Mouse (Mus musculus) embryonic facial prominence, embryonic 12.5 days (tissue): Measurements from ENCODE around the gene Ndufb5. TPM values are rescaled to one million over a fixed set of nuclear protein-coding genes. Genes with fewer than 3 reads are reported as not detected.
"Not testable (repeated sequence)": the region's sequence is repeated elsewhere in the genome, so short reads cannot be mapped to it uniquely, and the experiment has no call there.

Experiments
- ATAC-seq: fragments of 200-750 bp; cut with Nextera tagmentation; 2 replicates; pipeline ENCODE4 v1.8.0; 2017; ENCODE audit not compliant: insufficient number of reproducible peaks, insufficient read depth, low FRiP score, low TSS enrichment
- H3K27ac ChIP-seq: fragments of 300-500 bp; sonication (generic); 2 replicates; pipeline ENCODE4 v1.5.1; 2016; ENCODE audit warnings: mild to moderate bottlenecking
- H3K27me3 ChIP-seq: fragments of 300-500 bp; sonication (generic); 2 replicates; pipeline ENCODE4 v1.6.1; 2016; ENCODE audit warnings: mild to moderate bottlenecking, moderate library complexity
- H3K36me3 ChIP-seq: fragments of 300-500 bp; sonication (generic); 2 replicates; pipeline ENCODE4 v1.6.1; 2016; ENCODE audit warnings: mild to moderate bottlenecking
- H3K4me1 ChIP-seq: fragments of 300-500 bp; sonication (generic); 2 replicates; pipeline ENCODE4 v1.6.1; 2016
- H3K4me2 ChIP-seq: fragments of 300-500 bp; sonication (generic); replicated peaks from 2 replicates; pipeline ENCODE4 v1.6.1; 2016; ENCODE audit warnings: mild to moderate bottlenecking, moderate library complexity
- H3K4me3 ChIP-seq: fragments of 300-500 bp; sonication (generic); 2 replicates; pipeline ENCODE4 v1.5.1; 2016; ENCODE audit warnings: mild to moderate bottlenecking
- H3K9ac ChIP-seq: fragments of 300-500 bp; sonication (generic); 2 replicates; pipeline ENCODE4 v1.6.1; 2016; ENCODE audit warnings: mild to moderate bottlenecking, moderate library complexity
- H3K9me3 ChIP-seq: fragments of 300-500 bp; sonication (generic); 2 replicates; pipeline ENCODE4 v1.6.1; 2016; ENCODE audit warnings: mild to moderate bottlenecking, moderate library complexity
- WGBS: fragments of 180-500 bp; shearing (Covaris S2); methylation state at CpG from one replicate; pipeline ENCODE4 v1.1.7; 2016; 5-methylcytosine and 5-hydroxymethylcytosine counted together
- polyA plus RNA-seq: library from polyadenylated mRNA; unstranded; fragments of >200 nt; fragmentation: Nextera tagmentation; extraction: Ambion mirVana; gene quantifications from 2 replicates; pipeline ENCODE4 v1.2.1, GENCODE M21; 2016

Gene Ndufb5
- polyA plus RNA-seq = 303 and 311 TPM in 2 replicates

DNA sequence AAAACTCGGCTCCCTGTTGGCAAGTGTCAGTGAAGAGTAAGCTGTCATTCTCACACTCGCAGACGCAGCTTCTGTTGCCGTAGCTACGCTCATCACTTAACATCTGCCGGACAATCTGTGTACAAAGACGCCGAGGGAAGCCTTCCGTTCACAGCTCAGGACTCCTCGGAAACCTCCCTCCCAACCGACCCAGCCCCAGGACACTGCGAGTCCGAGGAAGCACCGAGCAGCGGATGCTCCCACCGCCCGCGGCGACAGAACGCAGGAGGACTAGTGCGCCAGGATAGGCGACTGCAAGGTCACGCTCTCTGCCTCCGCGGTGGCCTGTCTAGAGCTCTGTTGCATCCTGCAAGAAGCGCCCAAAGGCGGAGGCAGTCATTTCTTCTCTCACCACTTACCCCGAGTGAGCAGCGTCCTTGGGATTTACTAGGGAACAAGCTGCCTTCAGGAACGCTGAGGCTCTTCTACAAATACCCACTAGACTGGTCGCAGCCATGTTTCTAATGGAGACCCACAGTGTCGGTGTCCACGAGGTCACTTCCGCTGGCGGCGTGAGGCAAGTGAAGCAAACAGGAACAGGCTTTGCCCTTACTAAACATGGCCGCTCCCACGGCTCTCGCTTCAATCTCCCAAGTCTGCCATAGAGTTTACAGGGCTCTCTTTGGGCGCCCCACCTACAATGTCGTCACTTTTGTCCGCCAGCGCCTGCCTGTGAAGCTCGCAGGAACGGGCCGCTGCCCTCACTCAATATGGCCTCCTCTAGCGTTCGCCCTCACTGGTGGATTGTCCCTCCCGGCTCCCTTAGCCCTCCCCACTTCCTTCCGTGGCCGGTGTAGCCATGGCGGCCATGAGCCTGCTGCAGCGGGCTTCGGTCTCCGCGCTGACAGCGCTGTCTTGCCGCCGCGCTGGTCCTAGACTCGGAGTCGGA lies at the start of gene Ndufb5:
Gene Ndufb5 (plus strand): TSS at position 747 of the 928 bp plus-strand sequence.
- under 1% methylated on average over 62 of the region's 62 CpGs for WGBS
- Histone ChIP-seq H3K4me2 (peak within 1 kb of the TSS; percentile 86), H3K27me3 (no peaks in the 10 kb centered on the region), H3K27ac (peak within 1 kb of the TSS; percentile 70), H3K36me3 (peaks cover 19% of the 10 kb centered on the region), H3K9ac (peak within 1 kb of the TSS; percentile 81), H3K9me3 (no peaks in the 10 kb centered on the region), H3K4me3 (peak within 1 kb of the TSS; percentile 95), H3K4me1 (peaks cover 20% of the 10 kb centered on the region)
- peak; percentile 95 for ATAC-seq

DNA sequence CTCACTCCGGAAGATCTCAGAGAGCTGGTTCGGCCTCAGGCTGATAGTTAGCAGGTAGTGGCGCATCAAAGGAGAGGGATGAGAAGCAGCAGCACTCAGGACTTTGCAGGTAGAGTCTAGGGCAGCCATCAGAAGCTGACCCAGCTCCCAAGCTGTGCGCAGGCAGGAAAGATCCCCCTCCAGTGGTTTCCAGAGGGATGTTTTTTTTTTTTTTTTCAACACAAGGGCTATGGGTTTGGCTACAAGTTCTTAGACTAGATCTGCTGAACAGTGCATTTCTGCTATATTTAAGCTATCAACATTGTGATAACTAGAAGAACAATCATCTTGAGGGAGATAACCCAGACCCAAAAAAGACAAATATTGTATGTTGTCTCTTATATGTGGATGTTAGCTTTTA lies 49.6 kb upstream of the Ndufb5 start:
- no peak overlapping the region for H3K9ac ChIP-seq
- no peaks in the 10 kb centered on the region for H3K36me3 ChIP-seq
- H3K4me2 ChIP-seq = no peak overlapping the region
- 61% methylated on average over 4 of the region's 4 CpGs for WGBS
- no peaks in the 10 kb centered on the region for H3K9me3 ChIP-seq
- H3K4me3 ChIP-seq = no peak overlapping the region
- no peaks in the 10 kb centered on the region for H3K27me3 ChIP-seq
- no peak for ATAC-seq
- no peak overlapping the region for H3K27ac ChIP-seq
- H3K4me1 ChIP-seq = no peaks in the 10 kb centered on the region

DNA sequence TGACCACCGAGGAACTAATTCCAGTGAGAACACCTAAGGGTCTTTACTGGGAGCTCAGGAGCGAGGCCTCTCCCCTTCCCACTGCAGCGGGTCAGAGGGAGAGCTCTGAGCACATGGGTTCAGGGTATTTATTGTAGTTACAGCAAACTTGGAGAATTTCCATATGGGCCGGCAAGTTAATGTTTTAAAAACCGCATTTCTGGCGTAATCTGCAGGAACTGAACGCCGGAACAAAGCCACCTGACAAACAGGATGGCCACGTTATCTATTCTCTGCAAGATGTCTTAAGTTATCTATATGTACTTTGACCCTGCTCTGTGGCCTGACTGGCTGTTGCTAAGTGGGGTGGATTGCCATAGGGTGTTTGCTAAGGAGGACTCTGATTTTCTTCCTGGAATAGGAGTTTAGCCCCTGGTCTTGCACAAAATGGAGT lies 47.2 kb upstream of the Ndufb5 start:
- H3K9ac ChIP-seq = no peak overlapping the region
- no peak overlapping the region for H3K4me3 ChIP-seq
- H3K27ac ChIP-seq = no peak overlapping the region
- H3K9me3 ChIP-seq = no peaks in the 10 kb centered on the region
- H3K4me1 ChIP-seq = no peaks in the 10 kb centered on the region
- H3K27me3 ChIP-seq = no peaks in the 10 kb centered on the region
- no peak overlapping the region for H3K4me2 ChIP-seq
- 85% methylated on average over 9 of the region's 9 CpGs for WGBS
- no peak for ATAC-seq
- H3K36me3 ChIP-seq = no peaks in the 10 kb centered on the region

DNA sequence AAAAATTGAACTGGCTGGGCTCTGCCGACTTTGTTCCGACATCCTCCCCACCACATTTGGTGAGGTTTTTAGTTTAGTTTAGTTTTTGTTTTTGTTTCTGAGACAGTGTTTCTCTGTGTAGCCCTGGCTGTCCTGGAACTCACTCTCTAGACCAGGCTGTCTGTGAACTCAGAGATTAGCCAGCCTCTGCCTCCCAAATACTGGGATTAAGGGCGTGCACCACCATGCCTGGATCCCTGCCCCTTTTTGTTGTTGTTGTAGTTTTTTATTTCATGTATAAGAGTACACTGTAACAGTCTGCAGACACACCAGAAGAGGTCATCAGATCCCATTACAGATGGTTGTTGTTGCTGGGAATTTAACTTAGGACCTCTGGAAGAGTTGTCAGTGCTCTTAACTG lies 46.8 kb upstream of the Ndufb5 start:
- Histone ChIP-seq H3K9me3 (no peaks in the 10 kb centered on the region), H3K27me3 (no peaks in the 10 kb centered on the region), H3K4me2 (no peak overlapping the region), H3K27ac (no peak overlapping the region), H3K36me3 (no peaks in the 10 kb centered on the region), H3K9ac (no peak overlapping the region), H3K4me1 (no peaks in the 10 kb centered on the region), H3K4me3 (no peak overlapping the region)
- no peak for ATAC-seq
- WGBS = 81% methylated on average over 3 of the region's 3 CpGs

DNA sequence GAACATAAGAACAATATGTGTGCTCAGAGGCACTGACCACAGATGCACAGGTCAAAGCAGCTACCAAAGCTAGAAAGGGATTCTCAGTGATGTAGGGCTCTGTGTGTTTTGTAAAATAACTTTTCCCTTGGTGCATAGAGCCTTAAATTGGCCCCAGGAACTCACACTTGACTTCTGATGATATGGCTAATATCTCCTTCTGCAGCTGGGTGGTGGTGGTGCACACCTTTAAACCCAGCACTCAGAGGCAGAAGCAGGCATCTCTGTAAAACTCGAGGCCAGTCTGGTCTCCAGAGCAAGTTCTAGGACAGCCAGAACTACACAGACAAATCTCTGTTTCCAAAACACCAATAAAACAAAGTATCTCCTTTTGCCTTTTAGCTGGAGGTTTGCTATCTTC lies 45.9 kb upstream of the Ndufb5 start:
- no peaks in the 10 kb centered on the region for H3K4me1 ChIP-seq
- 54% methylated on average over 1 of the region's 1 CpGs for WGBS
- H3K36me3 ChIP-seq = no peaks in the 10 kb centered on the region
- H3K27me3 ChIP-seq = no peaks in the 10 kb centered on the region
- H3K4me3 ChIP-seq = no peak overlapping the region
- H3K4me2 ChIP-seq = no peak overlapping the region
- no peak overlapping the region for H3K27ac ChIP-seq
- no peak for ATAC-seq
- no peak overlapping the region for H3K9ac ChIP-seq
- H3K9me3 ChIP-seq = no peaks in the 10 kb centered on the region

DNA sequence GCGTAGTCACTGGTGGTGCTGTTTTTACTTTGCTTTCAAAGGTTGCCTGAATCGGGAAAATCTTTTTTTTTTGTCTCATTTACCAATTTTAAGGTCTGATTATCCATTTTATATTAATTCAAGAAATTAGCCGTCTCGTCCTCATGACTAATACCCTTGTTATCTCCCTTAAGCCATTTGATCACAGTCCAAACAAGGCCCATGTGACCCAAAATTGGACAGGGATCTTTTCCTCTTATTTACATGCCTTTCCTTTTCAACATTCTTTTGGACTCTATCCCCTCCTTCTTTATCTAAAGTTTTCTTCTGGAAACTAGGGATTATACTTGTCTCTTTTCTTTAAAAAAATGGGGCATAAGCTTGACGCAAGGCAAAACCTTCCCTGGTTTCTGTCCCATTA lies 44.9 kb upstream of the Ndufb5 start:
- Histone ChIP-seq H3K27me3 (no peaks in the 10 kb centered on the region), H3K36me3 (no peaks in the 10 kb centered on the region), H3K27ac (no peak overlapping the region), H3K9ac (no peak overlapping the region), H3K4me3 (no peak overlapping the region), H3K9me3 (no peaks in the 10 kb centered on the region), H3K4me1 (no peaks in the 10 kb centered on the region), H3K4me2 (no peak overlapping the region)
- 79% methylated on average over 5 of the region's 5 CpGs for WGBS
- ATAC-seq = no peak

DNA sequence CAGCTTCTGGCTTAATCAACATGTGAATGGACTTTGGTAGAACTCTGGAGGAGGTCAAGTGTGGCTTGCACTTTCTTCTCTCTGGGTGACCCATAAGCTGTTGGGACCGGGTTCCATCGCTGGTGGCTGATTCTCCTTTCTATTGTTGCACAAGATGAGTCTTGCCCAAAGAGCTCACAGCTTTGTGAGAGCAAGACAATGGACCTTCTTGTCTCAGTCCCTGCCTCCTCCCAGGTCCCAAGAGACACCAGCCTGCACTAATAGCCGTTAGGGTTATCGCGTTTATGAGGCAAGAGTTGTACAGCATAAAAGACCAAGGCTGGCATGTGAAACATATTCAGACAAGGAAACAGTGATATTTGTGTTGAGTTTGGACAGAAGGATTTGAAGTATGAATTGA lies 42.6 kb upstream of the Ndufb5 start:
- 44% methylated on average over 5 of the region's 5 CpGs for WGBS
- no peak for ATAC-seq
- Histone ChIP-seq H3K27ac (no peak overlapping the region), H3K4me1 (no peaks in the 10 kb centered on the region), H3K9me3 (no peaks in the 10 kb centered on the region), H3K4me3 (no peak overlapping the region), H3K9ac (no peak overlapping the region), H3K36me3 (no peaks in the 10 kb centered on the region), H3K4me2 (no peak overlapping the region), H3K27me3 (no peaks in the 10 kb centered on the region)

DNA sequence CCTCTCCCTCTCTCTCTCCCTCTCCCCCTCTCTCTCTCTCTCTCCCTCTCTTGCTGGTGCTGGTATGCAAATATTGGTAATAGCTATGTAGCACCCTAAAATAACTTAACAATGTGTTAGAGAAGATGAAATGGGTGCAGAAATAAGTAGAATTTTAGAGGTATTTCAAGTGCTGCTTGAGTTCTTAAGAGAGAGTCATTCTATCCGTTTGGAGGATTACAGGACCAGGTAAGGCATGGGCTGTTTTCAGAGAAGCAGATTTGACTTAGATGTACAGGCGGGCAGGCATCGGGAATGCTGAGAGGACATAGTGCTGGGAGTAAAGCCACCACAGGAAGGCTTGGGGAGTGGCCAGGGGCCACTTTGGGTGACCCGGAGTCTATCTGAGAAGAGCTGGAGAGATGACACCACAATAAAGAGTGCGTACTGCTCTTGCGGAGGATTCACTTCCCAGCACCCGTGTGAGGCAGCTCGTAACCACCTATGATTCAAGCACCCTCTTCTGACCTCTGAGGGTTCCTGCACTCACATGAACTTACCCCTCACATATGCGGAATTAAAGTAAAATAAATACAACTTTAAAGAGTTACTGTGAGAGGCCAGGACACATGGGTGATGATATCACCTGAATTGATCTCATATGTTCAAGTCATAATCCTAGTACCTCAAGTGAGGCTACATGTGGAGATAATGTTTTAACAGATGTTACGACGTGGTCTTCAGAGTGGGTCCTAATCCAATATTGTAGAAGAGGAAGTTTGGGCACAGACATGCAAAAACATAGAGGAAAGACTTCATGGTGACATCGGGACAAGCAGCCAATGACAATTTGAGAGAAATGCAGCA lies 41.8 kb upstream of the Ndufb5 start:
- Histone ChIP-seq H3K4me1 (no peaks in the 10 kb centered on the region), H3K4me2 (no peak overlapping the region), H3K9ac (no peak overlapping the region), H3K27me3 (no peaks in the 10 kb centered on the region), H3K9me3 (no peaks in the 10 kb centered on the region), H3K27ac (no peak overlapping the region), H3K4me3 (no peak overlapping the region), H3K36me3 (no peaks in the 10 kb centered on the region)
- WGBS = 75% methylated on average over 12 of the region's 12 CpGs
- no peak for ATAC-seq

DNA sequence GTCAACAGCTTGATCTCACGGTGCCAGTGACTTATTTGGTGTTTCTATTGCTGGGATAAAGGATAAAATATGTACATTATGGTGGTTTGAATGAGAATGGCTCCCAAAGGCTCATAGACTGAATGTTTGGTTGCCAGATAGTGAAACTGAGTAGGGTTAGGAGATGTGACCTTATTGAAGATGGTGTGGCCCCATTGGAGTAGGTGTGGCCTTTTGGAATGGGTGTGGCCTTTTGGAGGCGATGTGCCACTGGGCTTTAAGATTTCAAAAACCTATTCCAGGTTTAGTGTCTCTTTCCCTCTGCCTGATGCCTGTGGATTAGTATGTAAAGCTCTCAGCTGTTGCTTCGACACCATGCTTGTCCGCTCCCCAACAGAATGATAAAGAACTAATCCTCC lies 41.2 kb upstream of the Ndufb5 start:
- WGBS = 83% methylated on average over 4 of the region's 4 CpGs
- Histone ChIP-seq H3K9ac (no peak overlapping the region), H3K27ac (no peak overlapping the region), H3K27me3 (no peaks in the 10 kb centered on the region), H3K9me3 (no peaks in the 10 kb centered on the region), H3K36me3 (no peaks in the 10 kb centered on the region), H3K4me2 (no peak overlapping the region), H3K4me1 (no peaks in the 10 kb centered on the region), H3K4me3 (no peak overlapping the region)
- ATAC-seq = no peak

DNA sequence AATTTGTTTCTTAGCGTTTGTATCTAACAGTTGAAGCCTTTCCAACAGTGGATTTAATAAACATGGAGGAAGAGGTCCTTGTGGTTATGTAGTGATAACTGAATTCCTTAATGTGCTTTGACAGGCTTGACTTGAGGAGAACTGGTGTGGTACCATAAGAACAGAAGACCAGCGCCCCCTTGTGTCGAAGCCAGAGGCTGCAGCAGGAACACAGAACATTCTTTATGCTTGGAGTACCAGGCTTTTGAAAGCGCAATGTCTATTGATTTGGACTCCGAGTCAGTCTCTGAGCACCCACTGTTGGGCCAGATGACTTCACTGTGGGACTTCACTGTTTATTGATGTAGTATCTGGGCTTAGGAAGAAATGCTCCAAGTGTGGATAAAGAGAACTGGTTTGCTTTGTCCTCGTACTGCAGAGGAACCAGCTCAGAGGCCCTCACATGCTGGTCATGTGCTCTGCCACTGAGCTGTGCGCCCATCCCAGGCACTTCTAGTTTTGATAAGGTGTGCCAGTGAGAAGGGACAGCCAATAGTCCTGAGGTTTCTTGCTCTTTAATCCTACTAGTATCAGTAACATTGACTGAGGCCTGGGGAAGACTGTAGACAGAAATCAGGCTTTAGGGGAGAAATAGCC lies 38.4 kb upstream of the Ndufb5 start:
- H3K4me3 ChIP-seq = no peak overlapping the region
- H3K9me3 ChIP-seq = no peaks in the 10 kb centered on the region
- no peak overlapping the region for H3K27ac ChIP-seq
- no peaks in the 10 kb centered on the region for H3K36me3 ChIP-seq
- H3K9ac ChIP-seq = no peak overlapping the region
- no peaks in the 10 kb centered on the region for H3K4me1 ChIP-seq
- 38% methylated on average over 7 of the region's 7 CpGs for WGBS
- no peak for ATAC-seq
- H3K4me2 ChIP-seq = no peak overlapping the region
- H3K27me3 ChIP-seq = no peaks in the 10 kb centered on the region

DNA sequence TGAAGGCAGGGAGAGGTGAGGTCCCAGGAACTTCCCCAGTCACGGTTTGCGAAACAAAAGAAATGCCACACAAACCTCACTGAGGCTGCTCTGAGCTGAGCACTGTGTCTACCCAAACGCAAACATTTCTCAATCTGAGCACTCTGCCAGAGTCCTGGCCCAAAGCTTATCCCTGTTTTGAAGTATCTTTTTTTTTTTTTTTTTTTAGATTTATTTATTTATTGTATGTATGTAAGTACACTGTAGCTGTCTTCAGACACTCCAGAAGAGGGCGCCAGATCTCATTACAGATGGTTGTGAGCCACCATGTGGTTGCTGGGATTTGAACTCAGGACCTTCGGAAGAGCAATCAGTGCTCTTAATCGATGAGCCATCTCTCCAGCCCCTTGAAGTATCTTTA lies 32.8 kb upstream of the Ndufb5 start:
- not testable (repeated sequence) for H3K4me3 ChIP-seq, H3K9ac ChIP-seq, H3K36me3 ChIP-seq, H3K27me3 ChIP-seq, H3K9me3 ChIP-seq, H3K4me2 ChIP-seq, ATAC-seq, H3K27ac ChIP-seq, H3K4me1 ChIP-seq
- WGBS = 91% methylated on average over 6 of the region's 6 CpGs
